Mouse (Mus musculus): ENCODE measurements around the gene Hs6st1. TPM values are rescaled to one million over a fixed set of nuclear protein-coding genes. Genes with fewer than 3 reads are reported as not detected.

Gene Hs6st1
- polyA plus RNA-seq, 1 experiment from 2014 or later: 9.3 TPM

DNA sequence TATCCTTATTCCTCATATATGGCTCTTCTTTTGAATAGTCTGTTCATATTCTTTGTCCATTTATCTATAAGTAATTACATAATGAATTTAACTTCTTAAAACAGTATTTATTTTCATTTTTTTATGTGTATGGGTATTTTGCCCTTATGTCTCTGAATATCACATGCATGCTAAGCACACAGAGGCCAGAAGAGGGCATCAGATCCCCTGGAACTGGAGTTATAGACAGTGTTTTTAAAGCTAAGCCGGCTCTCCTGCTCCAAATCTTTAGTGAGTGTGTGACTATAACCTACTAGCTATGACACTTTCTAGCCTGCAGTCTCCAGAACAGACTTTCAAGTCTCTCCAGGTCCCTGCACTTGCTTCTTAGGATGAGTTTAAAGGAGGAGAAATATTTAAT, 76.8 kb downstream of the Hs6st1 start:
- Histone ChIP-seq H3K9ac (no peak overlapping the region), H3K4me1 (replicated peaks) (no peaks in the 10 kb centered on the region), H3K4me2 (no peak overlapping the region), H3K4me3 (no peak overlapping the region), H3K27ac (no peak overlapping the region), H3K27me3 (no peaks in the 10 kb centered on the region), H3K9me3 (no peaks in the 10 kb centered on the region), H3K36me3 (peaks cover 82% of the 10 kb centered on the region)
- no peak for ATAC-seq (ENCODE audit: low FRiP score)
- whole genome bisulfite sequencing: 37% methylated on average over 1 of the region's 1 CpGs

DNA sequence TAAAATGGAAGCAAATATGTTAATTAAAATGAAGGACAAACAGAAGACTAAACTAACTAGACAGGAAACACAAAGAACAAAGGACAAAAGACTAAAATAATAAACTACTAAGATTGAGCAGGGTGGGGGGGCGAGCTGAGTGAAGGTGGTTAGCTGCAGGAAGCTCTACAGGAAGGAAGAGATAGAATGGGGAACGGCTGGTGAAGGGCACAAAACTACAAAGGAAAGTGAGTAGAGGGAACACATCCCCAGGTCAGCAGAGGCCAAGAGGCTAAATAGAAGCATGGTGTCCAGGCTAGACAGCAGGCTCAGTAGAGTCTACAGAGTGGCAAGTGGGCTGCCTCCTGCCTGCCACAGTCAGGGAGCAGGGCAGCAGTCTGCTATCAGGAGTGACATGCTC, 80.6 kb downstream of the Hs6st1 start:
- H3K36me3 ChIP-seq: peaks cover 87% of the 10 kb centered on the region
- 83% methylated on average over 2 of the region's 2 CpGs for WGBS
- H3K4me3 ChIP-seq: no peak overlapping the region
- H3K9me3 ChIP-seq: no peaks in the 10 kb centered on the region
- H3K9ac ChIP-seq: no peak overlapping the region
- H3K27ac ChIP-seq: no peak overlapping the region
- no peak overlapping the region for H3K4me2 ChIP-seq
- no peaks in the 10 kb centered on the region for H3K27me3 ChIP-seq
- ATAC-seq (ENCODE audit: low FRiP score): no peak
- no peaks in the 10 kb centered on the region for H3K4me1 ChIP-seq (replicated peaks)

DNA sequence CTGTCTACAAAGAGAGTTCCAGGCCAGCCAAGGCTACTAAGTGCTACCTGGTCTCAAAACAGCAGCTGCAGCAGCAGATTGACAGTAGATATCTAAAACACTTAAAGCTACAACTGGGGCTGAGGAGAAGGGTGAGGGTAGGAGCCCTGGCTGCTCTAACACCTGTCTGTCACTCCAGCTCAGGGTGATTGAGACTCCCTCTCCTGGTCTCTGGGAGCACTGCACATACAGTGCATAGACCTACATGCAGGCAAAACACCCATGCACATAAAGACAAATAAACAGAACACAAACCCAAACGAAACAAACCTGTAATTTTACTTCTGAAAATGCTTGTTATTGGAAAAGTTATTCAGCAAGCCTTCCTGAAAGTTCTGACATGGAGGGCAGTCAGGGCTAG, 81.2 kb downstream of the Hs6st1 start:
- no peak overlapping the region for H3K27ac ChIP-seq
- H3K9me3 ChIP-seq: no peaks in the 10 kb centered on the region
- no peak overlapping the region for H3K4me3 ChIP-seq
- peaks cover 87% of the 10 kb centered on the region for H3K36me3 ChIP-seq
- ATAC-seq (ENCODE audit: low FRiP score): no peak
- H3K9ac ChIP-seq: no peak overlapping the region
- no peak overlapping the region for H3K4me2 ChIP-seq
- 68% methylated on average over 1 of the region's 1 CpGs for WGBS
- no peaks in the 10 kb centered on the region for H3K4me1 ChIP-seq (replicated peaks)
- H3K27me3 ChIP-seq: no peaks in the 10 kb centered on the region

Small RNAs within 50 kb of the gene (microRNA-seq; reads per million reads assigned to microRNA genes)
- 2.3 reads per million, percentile 2 among the genes with 10 or more reads in this experiment for gene Mir6897

Other genes with a start within 250 kb of the Hs6st1 start
- gene Uggt1, start 176.3 kb downstream of the Hs6st1 start, polyA plus RNA-seq (2015; fragmentation: Nextera tagmentation; extraction: Ambion mirVana): 44.6 and 45.3 TPM in 2 replicates
- 1.3 and 1.4 TPM in 2 replicates for gene Neurl3, start 206.3 kb downstream of the Hs6st1 start, polyA plus RNA-seq (2015; fragmentation: Nextera tagmentation; extraction: Ambion mirVana)
- 3.8 and 4.0 TPM in 2 replicates for gene Arid5a, start 239.3 kb downstream of the Hs6st1 start, polyA plus RNA-seq (2015; fragmentation: Nextera tagmentation; extraction: Ambion mirVana)

Measured in hindbrain, embryonic 13.5 days (tissue).